Mouse (Mus musculus): ENCODE results near the gene Slamf8.

Gene Slamf8

DNA sequence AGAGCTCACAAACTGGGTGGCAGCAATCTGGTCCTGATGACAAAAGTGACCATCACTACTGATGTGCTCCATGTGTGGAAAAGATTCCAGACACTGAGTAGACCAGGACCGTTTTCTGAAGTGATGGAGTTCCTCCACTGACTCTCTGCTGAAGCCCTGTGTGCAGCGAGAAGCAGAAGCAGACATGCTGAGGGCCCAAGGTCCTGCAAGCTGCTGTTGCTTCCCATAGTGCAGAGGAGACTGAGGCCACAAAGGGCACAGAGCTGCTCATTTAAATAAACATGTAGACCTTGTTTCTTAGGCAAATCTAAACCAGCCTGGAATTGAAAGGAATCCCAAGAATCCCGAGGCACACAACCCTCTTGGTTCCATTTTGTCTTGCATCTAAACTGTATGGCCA lies 3.0 kb upstream of the Slamf8 start:
- no peak for DNase-seq (ENCODE audit: low read depth)

DNA sequence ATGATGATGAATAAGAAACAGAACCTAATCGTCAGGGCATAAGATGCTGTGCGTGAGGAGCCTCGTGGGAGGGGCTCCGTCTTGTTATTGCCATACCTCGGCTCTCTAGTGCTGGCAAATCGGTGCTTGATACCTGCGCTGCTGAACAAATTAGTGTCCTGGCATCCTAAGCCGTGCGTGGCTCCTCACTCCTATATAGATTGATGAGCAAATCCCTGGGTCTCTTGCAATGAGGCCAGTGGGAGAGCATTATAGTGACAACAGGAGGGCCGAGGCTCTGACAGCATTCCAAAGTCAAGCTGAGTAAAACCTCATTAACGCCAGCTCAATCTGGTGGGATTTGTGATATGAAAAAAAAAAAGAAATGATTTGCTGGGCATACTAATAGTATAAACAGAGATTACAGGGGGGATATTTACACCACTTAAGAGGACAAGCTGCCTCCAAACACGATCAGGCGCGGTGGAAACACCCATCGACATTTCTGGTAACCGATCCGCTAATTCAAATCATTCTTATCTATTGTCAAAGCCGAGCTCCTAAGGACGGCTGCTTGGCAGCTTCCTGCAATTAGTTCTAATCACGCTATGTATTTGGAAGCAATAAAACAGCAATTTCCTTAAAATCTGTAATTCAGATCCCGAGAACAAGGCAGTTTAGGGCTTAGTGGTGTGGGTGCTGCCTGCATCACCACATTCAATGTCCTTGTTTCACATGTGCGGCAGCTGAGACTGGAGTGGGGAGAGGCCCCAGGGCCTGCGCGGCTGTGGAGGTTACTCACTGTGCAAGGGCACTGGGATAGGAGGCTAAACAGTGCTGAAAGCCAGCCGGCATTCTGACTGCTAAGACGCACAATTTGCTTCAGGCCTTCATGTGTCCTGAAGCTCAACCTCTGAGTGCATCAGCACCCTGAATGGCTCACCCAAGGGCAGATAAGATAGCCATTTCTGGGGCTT lies 4.5 kb downstream of the Slamf8 start:
- no peak for DNase-seq (ENCODE audit: low read depth)

DNA sequence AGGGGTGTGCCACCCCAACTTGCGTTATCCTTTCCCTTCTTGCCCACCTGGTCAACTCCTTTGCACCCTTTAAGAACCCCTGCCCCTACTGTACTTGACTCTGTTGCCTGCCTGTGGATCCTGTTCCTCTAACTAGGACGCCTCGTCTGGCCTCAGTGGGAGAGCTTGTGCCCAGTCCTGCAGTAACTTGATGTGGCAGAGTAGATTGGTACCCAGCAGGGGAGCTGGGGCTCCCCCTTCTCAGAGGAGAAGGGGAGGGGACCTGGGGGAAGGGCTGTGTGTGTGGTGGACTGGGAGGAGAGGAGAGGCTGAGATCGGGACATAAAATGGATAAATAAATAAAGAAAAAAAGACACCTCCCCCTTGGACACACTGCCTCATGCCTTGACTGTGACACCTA lies 5.3 kb downstream of the Slamf8 start:
- no peak for DNase-seq (ENCODE audit: low read depth)

DNA sequence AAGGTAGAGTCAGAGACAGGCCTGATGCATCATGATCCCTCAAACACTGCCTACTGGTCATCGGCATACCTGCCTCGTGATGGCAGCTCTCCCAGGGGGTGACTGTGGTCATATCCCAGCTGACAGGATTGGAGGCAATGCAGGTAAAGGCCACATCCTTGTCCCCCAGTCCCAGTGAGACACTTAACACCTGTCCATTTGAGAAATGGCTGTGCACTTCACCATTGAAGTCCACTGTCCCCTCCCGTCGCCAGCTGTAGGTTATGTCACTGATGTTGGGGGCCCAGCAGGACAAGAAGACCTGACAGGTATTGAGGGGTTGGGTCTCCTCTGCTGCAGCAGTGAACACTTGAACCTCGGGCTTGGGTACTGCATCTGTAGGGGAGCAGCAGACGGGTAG lies 6.1 kb downstream of the Slamf8 start:
- DNase-seq (ENCODE audit: low read depth) = no peak

DNA sequence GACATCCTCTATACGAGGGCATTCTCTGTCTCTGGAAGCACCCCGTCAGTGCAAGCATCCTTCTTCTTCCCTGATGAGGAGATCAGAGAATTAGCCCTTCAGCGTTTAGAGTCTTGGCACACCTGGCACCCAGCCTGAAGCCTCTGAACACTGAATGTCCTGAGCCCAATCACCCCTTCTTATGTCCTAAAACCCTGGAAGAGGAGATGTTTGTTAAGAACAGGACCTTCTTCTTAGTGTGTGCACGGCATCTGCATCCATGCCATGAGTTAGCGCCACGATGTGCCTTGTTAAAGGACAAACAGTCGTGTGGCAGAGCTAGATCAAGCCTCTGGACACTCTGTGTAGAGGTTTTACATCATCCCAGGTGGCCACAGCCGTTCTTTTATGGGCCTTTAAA lies 7.9 kb downstream of the Slamf8 start:
- DNase-seq (ENCODE audit: low read depth) = no peak

DNA sequence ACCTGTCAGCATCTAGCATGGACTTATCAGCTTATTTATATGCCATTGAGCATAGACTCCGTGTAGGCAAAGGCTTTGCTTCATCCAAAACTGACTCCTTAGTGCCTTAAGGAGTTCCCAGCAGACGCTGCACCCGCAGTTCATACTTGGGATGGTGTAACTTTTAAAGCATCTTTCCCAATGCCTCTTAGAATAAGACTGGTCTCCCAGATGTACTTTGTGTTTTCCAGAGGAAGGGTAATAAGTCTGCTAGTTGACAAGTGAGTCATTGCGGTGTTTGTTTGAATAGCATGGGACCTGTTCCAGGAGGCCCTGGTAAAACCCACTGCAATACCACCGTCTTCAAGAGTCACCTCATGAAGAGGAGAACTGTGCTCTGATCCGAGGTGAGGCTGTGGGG lies 10.3 kb downstream of the Slamf8 start:
- peak; percentile 89 for DNase-seq (ENCODE audit: low read depth)

DNA sequence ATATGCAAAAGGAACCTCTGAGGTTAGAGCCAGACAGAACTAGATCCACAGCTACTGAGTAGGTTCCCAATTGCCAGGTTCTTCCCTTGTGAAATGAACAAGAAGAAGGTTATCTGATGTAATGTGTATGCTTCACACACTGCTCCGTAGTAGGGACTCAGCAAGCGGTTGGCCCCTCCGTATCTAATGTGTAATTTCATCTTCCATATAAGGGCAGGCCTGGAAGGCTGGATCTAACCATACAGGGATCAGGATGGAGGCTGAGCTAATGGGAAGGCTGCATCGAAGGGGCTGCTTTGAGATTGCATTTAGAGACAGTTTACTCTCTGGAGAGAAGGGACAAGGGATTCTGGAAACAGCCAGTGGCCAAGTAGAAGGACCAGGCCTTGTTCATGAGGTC lies 22.6 kb downstream of the Slamf8 start:
- DNase-seq (ENCODE audit: low read depth) = no peak

DNA sequence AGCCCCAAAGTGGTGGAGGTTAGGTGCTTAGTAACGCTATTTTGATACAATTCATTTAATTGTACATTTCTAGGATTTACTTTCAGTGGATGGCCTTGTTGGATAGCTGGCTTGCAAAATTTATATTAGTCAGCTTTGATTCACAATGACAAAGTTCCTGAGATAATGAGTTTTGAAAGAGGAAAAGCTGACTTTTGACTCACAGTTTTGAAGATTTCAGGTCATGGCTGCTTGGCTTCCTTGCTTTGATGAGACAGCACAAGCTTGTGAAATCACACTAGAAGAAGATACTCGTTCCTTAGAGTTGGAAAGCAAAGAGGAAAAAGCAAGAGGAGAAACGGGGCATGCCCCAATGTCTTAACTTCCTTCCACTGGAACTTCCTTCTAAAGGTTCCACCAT lies 24.2 kb downstream of the Slamf8 start:
- no peak for DNase-seq (ENCODE audit: low read depth)

DNA sequence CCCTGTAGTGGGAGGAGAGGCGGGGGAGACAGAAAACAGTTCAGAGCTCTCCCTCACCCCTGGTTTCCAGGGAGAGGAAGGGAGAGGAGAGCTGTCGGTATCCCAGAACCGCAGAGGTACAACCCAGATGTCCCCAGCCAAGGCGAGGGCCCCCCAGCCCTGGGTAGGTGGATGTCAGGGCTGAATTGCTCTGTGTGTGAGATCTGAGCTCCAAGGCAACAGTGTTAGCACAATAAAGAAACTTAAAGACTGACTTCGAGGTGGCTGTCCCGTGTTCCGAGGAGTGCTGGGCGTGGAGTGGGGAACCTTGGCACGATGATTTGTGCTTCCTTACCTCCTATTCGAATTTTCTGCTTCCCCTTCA lies 26.9 kb downstream of the Slamf8 start:
- DNase-seq (ENCODE audit: low read depth) = no peak

DNA sequence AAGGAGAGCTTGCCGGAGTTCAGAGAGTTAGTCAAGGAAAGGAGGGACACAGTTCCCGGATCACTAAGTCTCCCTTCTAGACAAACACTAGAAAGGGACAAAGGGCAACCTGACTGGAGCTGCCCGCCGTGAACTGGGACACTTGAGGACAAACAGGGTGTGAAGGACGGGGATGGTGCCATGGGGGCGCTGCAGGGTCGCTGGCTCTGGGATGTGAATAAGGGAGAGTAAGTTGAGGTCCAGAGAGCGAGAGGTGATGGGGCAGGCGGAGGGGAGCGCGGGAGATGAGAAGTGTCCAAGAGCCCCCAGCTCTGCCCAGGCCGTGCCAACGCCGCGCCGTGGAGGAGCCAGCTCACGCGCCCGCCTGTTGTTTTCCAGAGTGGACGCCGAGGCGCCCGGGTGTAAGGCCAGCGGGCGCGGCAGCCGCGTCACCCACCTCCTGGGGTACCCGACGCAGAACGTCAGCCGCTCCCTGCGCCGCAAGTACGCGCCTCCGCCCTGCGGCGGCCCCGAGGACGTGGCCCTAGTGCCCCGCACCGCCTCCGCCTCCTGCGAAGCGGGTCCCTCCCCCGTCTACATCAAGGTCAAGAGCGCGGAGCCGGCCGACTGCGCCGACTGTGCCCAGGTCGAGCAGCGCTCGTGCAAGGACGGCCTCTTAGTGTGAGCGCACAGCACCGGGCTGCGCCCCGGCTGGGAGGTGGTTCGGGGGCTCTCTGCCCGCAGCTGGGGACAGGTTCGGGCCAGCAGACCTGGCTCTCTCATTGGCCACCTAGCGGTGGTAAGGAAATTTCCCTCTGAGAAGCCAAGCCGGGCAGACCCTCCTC lies 27.5 kb downstream of the Slamf8 start:
- peak; percentile 60 for DNase-seq (ENCODE audit: low read depth)

DNA sequence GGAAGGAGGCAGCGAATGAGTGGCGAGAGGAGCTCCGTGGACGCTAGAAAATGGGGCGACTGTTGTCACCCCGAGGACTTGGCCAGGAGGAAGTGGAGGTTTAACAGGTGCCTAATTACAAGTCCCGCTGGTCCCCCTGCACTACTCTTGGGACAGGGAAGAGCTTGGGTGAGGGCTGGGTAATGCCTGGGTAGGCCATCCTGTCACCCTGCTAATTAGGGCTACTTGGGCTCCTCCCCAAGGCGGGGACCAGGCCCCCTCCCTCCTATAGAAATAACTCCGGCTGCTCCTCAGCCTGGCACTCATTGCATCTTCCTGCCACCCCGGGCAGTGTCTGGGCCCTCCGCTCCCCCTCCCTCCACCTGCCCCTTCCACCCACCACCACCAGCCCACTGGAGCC lies 34.7 kb downstream of the Slamf8 start, which contains the start of gene Vsig8:
Vsig8 (plus strand) TSS at position 301 of the 400 bp plus-strand sequence.
- DNase-seq (ENCODE audit: low read depth) = no peak

DNA sequence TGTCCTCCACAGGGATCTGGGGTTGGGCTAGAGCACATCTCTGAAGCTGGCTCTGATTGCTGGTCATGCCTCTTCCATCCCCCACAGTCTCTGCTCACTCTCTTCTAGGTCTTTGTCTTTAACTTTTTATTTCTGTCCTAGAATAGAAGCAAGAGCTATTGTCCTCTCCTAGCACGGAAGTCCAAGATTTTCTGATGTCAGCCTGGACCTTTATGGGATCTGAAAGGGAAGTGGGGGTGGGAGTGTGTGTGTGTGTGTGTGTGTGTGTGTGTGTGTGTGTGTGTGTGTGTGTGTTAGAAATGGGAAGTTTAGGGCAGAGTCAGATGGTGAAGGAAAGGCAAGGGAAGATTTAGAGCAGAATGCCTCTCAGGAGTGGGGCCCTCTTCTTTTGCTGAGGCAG lies 37.7 kb downstream of the Slamf8 start:
- no peak for DNase-seq (ENCODE audit: low read depth)

DNA sequence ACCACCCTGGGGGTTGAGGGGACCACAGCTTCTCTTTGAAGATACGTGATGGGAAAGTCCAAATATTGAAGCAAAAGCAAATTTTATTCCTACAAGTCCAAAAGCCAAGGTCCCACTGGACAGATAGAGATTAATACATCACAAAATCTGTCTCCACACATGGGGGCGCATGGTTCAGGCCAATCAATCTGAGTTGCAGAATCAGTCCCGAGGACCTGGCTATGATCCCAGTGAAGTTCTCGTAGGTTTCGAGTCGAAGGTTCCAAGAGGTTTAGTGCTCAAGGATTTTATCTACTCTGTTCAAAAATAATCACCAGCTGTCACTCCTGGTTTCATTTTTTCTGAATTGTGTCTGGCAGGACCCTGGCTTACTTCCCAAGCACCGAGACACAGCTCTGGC lies 39.4 kb downstream of the Slamf8 start:
- DNase-seq (ENCODE audit: low read depth) = peak; percentile 26

DNA sequence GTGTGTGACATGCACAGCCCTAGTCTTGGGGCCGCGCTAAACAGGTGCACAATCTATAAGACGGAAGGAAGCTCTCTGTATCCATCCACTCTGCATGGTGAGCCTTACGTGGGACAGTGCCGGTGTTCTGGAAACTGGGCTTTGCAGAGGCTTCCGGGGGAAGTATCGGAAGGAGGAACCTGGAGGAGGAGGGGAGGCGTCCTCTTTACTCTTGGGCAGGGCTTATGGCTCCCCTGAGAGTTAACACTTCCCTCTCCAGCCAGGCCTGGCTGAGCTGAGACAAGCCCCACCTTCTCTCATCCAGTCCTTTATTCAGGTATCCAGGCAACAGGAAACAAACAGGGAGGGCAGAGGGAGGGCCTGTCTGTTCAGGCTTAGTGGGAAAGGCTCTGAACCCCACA lies 39.8 kb downstream of the Slamf8 start:
- DNase-seq (ENCODE audit: low read depth) = no peak

DNA sequence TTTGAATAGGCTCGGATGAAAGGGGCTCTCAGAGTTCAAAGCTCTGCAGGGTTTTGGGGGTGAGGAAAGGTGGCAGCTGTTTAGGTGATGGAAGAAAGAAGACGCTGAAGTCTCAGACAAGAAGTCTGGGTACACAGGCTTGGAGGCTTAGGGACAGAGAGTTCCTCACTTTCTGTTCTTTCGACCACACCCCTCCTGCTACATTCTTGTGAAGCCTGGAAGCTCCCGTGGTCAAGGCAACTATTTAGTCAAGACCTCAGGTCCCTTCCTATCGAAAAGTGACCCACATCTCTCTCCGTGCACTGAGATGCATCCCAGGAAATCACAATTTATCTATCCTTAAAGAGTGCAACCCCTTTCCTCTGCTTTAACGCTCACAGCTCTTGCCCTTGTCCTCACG lies 40.7 kb downstream of the Slamf8 start:
- DNase-seq (ENCODE audit: low read depth) = no peak

DNA sequence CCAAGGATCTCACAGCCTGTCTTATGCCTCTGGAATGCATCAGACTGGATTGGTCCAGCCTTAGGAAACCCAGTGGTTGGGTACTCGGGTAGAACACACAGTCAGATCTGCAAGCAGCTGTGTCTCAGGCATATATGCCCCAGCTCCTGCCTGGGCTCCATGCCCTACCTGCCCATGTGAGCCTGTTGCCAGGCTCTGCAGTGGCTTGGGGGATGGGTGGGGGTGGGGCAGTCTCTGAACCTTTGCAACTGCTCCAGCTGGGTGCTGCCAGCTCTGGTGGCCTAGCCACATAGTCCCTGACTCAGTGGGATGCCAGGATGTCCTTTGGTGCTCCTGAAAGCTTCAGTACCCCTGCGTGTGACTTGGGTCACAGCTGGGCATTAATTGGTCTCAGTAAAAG lies 41.1 kb downstream of the Slamf8 start:
- DNase-seq (ENCODE audit: low read depth) = no peak

DNA sequence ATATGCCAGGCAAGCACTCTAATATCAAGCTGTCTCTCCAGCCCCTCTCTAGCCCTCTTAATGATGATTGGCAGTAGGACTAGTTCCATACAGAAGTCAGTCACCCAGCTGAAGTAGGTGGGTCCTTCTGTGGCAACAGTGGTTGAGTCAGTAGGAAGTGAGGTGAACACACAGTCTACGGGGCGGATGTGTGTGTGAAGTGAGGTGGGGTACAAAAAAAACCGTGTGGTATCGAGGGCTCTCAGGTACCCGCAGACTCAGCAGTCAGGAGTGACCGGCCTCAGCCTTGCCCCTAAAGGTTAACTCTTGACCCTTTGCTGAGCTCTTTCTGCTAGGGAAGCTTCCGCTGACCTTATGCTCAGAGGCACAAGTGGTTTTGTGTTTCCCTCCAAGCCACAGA lies 41.9 kb downstream of the Slamf8 start:
- no peak for DNase-seq (ENCODE audit: low read depth)

DNA sequence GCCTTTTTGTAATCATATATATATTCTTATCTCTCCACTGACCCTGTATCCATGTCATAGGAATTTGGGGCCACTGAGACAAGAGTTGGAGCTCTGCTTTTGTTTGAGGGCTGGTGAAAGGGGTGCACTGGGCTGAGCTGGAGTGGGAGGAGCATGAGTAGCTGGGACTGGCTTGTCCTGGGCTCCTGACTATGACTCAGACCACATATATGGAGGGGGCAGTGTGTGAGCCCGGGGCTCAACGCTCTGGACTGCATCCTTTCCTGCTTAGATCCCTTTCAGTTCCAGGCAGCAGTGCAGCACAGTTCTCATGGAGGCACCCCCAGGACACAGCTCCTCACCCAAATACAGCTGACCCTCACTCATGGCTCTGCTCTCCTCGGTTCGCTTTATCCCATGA lies 44.3 kb downstream of the Slamf8 start:
- peak; percentile 72 for DNase-seq (ENCODE audit: low read depth)

DNA sequence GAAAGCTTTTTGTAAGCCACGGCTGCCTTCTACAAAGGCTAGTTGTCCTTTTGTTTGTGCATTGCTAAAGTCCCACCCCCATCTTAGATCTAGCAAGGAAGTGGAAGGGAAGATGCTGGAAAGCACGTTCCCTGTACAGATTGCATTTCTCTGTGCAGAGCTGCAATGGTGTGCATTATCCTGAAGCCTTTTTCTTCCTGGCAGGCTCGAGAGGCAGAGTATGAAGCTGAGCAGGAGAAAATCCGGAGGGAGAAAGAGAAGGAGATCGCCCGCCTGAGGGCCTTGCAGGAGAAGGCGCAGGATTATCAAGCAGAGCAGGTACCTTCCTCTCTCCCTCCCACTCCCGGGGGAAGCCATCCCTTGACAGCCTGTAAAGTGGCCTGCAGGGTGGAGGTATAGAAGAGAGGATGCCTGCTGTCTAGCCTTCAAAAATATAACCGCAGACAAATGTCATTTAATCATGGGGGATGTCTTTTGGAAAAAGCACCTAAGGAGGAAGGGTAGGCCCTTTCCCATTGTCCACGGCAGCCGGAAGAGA lies 50.0 kb downstream of the Slamf8 start:
- no peak for DNase-seq (ENCODE audit: low read depth)

DNA sequence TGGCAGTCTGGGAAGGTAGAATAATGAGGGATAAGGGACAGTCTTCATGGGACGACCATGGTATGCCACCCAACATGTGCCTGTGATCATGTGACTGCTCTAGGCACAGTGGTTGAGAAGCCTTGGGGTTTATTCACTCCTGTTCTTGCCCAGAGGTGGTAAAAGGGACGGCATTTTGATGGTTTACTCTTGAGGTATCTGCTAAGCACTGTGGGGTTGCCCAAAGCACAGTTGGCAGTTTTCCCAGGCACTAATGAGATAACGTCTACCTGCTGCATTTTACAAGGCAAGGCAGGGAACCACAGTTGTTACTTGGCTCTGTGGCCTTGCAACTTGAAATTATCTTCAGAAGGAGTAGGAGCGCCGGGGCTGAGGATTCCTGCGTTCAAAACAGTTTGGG lies 50.5 kb downstream of the Slamf8 start:
- no peak for DNase-seq (ENCODE audit: low read depth)

DNA sequence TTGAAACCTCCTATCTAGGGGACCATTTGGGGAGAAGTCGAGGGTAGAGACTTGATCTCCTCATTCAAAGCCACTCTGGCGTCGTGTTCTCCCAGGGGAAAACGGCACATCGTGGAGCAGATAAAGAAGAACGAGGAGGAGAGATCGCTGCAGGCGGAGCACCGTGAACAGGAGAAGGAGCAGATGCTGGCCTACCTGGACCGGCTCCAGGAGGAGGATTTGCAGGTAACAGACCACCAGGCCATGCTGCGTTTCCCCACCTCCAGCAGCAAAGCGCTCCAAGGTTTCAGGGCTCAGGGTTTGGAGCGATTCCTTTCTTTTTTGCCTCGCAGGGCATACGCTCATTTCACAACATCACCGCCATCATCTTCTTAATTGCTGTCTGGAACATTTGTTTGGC lies 55.3 kb downstream of the Slamf8 start:
- no peak for DNase-seq (ENCODE audit: low read depth)

DNA sequence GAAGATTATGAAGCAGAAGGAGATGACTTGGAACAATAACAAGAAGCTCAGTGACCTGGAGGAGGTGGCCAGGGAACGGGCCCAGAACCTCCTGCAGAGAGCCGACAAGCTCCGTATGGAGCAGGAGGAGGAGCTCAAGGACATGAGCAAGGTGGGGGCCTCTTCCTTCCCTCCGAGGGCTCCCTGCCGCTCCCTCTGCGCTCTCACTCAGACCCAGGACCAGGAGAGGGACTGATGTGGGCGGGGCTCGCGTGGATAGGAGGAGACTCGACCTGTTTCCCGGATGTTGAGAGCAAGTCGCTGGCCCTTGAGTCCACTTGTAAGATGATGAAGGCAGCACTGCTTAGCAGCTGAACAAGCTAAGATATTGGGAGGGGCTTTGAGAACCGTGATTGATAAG lies 57.8 kb downstream of the Slamf8 start:
- DNase-seq (ENCODE audit: low read depth) = no peak
